Mouse (Mus musculus) lung, adult 2 months (tissue): Measurements from ENCODE around the gene Gm27029.

ENCODE experiments used
- CTCF ChIP-seq: fragments of 200-500 bp; IDR thresholded peaks from 2 replicates; pipeline ENCODE4 v1.5.1; 2011; ENCODE audit warnings: mild to moderate bottlenecking, low read length, control low read depth; ENCODE audit not compliant: insufficient read depth
- POLR2A ChIP-seq: fragments of 200-500 bp; IDR thresholded peaks from 2 replicates; pipeline ENCODE4 v1.6.1; 2011; ENCODE audit warnings: low read depth, mild to moderate bottlenecking, control low read depth, low read length, borderline replicate concordance; ENCODE audit errors: extremely low read depth

- TF ChIP-seq POLR2A (no peak), CTCF (no peak)
Measured at GRCm38 (mm10) chr11:101374421-101374938, 50.1 kb downstream of the Gm27029 start.
